Mouse (Mus musculus): ENCODE measurements at regions not wholly inside any gene's neighbourhood (a gene's known extent, or its start where the extent isn't known, plus 50 kb on each side); places are given as distances from the start of the nearest gene placed in this dataset.
A peak's percentile ranks its signal among the peaks of the same experiment; 100 is the strongest.

DNA sequence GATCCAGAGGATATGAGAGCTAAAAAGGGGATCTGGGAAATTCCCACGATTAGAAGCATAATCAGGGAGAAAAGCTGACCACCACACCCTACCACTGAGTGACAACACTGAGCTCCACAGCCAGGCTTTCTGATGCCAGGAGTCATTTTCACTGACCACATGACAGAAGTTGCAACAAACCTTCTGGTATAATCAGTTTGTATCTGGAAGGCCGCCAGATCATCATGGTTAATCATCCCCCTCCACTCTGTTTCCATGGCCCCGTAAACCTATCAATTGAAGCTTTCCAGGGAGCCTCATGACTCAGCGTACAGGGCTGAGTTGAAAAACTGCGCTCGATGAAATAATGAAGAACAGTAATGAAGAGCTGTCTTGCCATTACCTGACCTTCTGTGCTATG, 316.9 kb downstream of the H2al1j start:
- 61% methylated on average over 6 of the region's 6 CpGs for WGBS
- H3K27ac ChIP-seq (ENCODE audit: insufficient read depth, low read depth, low read length): no peak overlapping the region
- no peak for TF ChIP-seq POLR2A (IDR thresholded peaks at IDR 0.05; ENCODE audit: insufficient read depth, low read depth, low read length)
- H3K4me1 ChIP-seq (ENCODE audit: control insufficient read depth, insufficient read depth, low read length): no peaks in the 10 kb centered on the region
- no peak overlapping the region for H3K4me3 ChIP-seq (ENCODE audit: insufficient read depth, low read depth, low read length)

- Histone ChIP-seq H3K4me1 (ENCODE audit: control insufficient read depth, insufficient read depth, low read length) (no peaks in the 10 kb centered on the region), H3K27ac (ENCODE audit: insufficient read depth, low read depth, low read length) (no peak overlapping the region), H3K4me3 (ENCODE audit: insufficient read depth, low read depth, low read length) (no peak overlapping the region)
- TF ChIP-seq POLR2A (IDR thresholded peaks at IDR 0.05; ENCODE audit: insufficient read depth, low read depth, low read length) (no peak), CTCF (IDR thresholded peaks at IDR 0.05; ENCODE audit: insufficient read depth, low read depth, low read length) (no peak)
- WGBS: 90% methylated on average over 7 of the region's 7 CpGs
Measured at GRCm38 (mm10) chrX:11646681-11647526, 319.3 kb downstream of the H2al1j start.

DNA sequence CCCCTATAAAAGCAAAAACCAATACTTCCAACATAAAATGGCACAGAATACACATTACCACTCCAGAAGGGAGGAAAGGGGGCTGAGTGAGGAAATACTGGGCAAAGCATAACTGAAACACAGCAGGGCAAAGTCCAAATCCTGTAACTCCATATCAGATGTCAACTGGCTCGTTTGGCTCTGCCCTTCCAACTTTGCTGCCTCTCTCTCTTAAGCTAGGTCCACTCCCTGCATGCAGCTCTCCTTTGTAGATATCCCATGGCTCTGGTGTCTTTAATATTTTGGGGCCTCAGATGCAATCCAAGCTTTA, 319.9 kb downstream of the H2al1j start:
- H3K27ac ChIP-seq (ENCODE audit: insufficient read depth, low read depth, low read length): no peak overlapping the region
- no peak for TF ChIP-seq CTCF (IDR thresholded peaks at IDR 0.05; ENCODE audit: insufficient read depth, low read depth, low read length)
- no peak for TF ChIP-seq POLR2A (IDR thresholded peaks at IDR 0.05; ENCODE audit: insufficient read depth, low read depth, low read length)
- no peaks in the 10 kb centered on the region for H3K4me1 ChIP-seq (ENCODE audit: control insufficient read depth, insufficient read depth, low read length)
- no peak overlapping the region for H3K4me3 ChIP-seq (ENCODE audit: insufficient read depth, low read depth, low read length)
- 61% methylated on average over 1 of the region's 1 CpGs for WGBS

GRCm38 (mm10) chrX:11653336-11653735, 325.7 kb downstream of the H2al1j start:
- Histone ChIP-seq H3K4me1 (ENCODE audit: control insufficient read depth, insufficient read depth, low read length) (peaks cover 12% of the 10 kb centered on the region), H3K27ac (ENCODE audit: insufficient read depth, low read depth, low read length) (no peak overlapping the region), H3K4me3 (ENCODE audit: insufficient read depth, low read depth, low read length) (no peak overlapping the region)
- TF ChIP-seq POLR2A (IDR thresholded peaks at IDR 0.05; ENCODE audit: insufficient read depth, low read depth, low read length) (no peak), CTCF (IDR thresholded peaks at IDR 0.05; ENCODE audit: insufficient read depth, low read depth, low read length) (no peak)
- 91% methylated on average over 2 of the region's 2 CpGs for WGBS

DNA sequence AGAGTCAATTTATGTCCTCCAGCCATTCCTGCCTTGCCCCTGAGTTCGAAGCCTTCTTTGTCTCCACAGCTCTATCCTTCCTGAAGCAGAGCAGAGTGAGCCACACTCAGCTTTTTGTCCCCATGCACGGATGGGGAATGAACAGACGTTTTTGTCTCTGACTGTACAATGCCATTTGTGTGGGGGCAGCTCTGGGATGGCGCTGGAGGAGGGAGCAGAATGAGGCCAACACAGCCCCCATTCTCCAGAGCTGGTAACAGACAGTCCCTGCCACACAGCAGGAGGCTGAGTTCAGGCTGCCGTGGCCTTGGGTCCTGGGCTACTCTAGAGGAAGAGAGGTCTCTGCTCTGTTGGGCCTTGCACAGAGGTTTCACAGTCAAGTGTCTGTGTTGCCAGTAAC, 327.4 kb downstream of the H2al1j start:
- TF ChIP-seq POLR2A (IDR thresholded peaks at IDR 0.05; ENCODE audit: insufficient read depth, low read depth, low read length) (no peak), CTCF (IDR thresholded peaks at IDR 0.05; ENCODE audit: insufficient read depth, low read depth, low read length) (no peak)
- no peak overlapping the region for H3K27ac ChIP-seq (ENCODE audit: insufficient read depth, low read depth, low read length)
- 51% methylated on average over 5 of the region's 5 CpGs for WGBS

DNA sequence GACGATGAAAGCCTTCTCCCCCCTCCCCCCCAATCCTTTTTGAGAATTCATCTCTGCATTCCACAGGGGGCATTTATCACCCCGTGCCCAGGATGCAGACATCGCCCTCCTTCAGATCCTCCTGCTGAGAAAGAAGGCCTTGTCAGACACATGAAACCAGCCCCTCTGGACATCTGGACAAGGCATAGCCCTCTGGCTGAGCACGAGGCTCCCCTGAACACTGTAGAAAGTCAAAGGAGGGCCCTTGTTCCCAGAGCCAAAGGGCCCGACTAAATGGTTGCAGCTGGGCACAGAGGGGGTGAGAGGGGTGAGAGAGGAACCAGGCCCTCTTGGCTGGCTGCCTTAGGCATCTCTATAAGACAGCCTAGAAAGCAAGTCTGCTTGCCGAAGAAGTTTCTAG, 327.8 kb downstream of the H2al1j start:
- no peak for TF ChIP-seq CTCF (IDR thresholded peaks at IDR 0.05; ENCODE audit: insufficient read depth, low read depth, low read length)
- 52% methylated on average over 6 of the region's 6 CpGs for WGBS
- Histone ChIP-seq H3K4me3 (ENCODE audit: insufficient read depth, low read depth, low read length) (no peak overlapping the region), H3K4me1 (ENCODE audit: control insufficient read depth, insufficient read depth, low read length) (peaks cover 12% of the 10 kb centered on the region), H3K27ac (ENCODE audit: insufficient read depth, low read depth, low read length) (no peak overlapping the region)

More for the DNA sequence above, 327.4 kb downstream of the H2al1j start:
- Histone ChIP-seq H3K4me1 (ENCODE audit: control insufficient read depth, insufficient read depth, low read length) (peaks cover 12% of the 10 kb centered on the region), H3K4me3 (ENCODE audit: insufficient read depth, low read depth, low read length) (no peak overlapping the region)

DNA sequence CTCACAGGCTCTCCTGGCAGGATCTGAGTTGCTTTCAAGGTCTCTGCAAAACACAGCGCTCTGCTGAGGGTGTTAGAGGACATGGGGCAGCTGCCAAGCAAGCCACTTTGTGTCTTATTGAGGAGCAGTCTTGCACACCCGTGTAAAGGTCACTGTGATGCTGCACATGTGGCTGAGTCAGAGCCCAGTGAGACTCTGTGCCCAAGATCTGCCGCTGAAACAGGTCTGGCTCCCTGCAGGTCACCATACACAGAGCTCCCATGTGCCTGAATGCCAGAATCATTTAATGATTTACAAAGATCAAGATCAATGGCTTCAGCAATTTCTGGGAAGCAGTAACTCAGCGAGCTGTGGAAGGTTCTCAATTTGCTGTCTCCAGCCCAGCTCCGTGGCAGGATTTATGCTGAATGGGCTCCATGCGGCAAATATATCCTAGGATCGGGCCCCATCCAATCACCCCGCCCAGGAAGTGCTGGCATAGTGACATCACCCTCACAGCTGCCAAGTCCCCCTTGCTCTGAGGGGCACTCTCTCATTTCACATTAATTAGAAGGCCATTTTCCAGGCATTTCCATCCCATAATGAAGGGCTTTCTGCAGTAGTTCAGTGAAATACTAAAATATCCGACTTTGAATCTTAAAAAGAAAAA, 330.1 kb downstream of the H2al1j start:
- Histone ChIP-seq H3K4me1 (ENCODE audit: control insufficient read depth, insufficient read depth, low read length) (peaks cover 12% of the 10 kb centered on the region), H3K27ac (ENCODE audit: insufficient read depth, low read depth, low read length) (no peak overlapping the region), H3K4me3 (ENCODE audit: insufficient read depth, low read depth, low read length) (no peak overlapping the region)
- 60% methylated on average over 9 of the region's 9 CpGs for WGBS
- TF ChIP-seq CTCF (IDR thresholded peaks at IDR 0.05; ENCODE audit: insufficient read depth, low read depth, low read length) (no peak), POLR2A (IDR thresholded peaks at IDR 0.05; ENCODE audit: insufficient read depth, low read depth, low read length) (no peak)

DNA sequence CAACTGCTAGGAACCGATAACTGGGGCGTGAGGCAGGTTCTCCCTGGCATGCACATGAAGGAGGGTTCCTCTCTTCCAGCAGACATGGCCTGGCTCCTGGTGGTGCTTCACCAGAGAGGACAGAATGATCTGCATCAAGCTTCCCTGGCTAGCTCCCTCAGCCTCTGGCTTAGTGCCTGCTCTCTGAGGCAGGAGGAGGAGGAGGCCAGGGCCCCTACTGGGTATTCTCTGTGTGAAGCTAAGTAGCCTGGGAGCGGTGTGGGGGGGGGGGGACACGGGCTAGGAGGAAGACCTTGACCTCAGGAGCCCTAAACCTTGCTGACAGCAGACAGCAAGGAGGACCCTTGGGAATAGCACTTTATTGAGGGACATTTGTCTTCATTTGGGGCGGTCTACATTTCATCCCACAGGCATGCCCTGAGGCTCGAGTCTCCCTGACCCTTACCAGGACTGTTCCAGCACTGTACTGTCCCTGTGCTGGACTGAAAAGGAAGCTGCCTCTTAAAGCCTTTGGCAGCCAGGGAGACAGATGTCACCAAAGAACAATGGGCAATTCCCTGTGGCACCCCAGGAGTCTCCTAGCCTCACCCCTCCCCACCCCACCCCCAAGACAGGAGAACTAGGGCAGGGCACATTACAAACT, 335.7 kb downstream of the H2al1j start:
- WGBS: 66% methylated on average over 5 of the region's 6 CpGs
- H3K4me3 ChIP-seq (ENCODE audit: insufficient read depth, low read depth, low read length): no peak overlapping the region
- H3K4me1 ChIP-seq (ENCODE audit: control insufficient read depth, insufficient read depth, low read length): peaks cover 17% of the 10 kb centered on the region
- H3K27ac ChIP-seq (ENCODE audit: insufficient read depth, low read depth, low read length): no peak overlapping the region
- no peak for TF ChIP-seq POLR2A (IDR thresholded peaks at IDR 0.05; ENCODE audit: insufficient read depth, low read depth, low read length)
- no peak for TF ChIP-seq CTCF (IDR thresholded peaks at IDR 0.05; ENCODE audit: insufficient read depth, low read depth, low read length)

DNA sequence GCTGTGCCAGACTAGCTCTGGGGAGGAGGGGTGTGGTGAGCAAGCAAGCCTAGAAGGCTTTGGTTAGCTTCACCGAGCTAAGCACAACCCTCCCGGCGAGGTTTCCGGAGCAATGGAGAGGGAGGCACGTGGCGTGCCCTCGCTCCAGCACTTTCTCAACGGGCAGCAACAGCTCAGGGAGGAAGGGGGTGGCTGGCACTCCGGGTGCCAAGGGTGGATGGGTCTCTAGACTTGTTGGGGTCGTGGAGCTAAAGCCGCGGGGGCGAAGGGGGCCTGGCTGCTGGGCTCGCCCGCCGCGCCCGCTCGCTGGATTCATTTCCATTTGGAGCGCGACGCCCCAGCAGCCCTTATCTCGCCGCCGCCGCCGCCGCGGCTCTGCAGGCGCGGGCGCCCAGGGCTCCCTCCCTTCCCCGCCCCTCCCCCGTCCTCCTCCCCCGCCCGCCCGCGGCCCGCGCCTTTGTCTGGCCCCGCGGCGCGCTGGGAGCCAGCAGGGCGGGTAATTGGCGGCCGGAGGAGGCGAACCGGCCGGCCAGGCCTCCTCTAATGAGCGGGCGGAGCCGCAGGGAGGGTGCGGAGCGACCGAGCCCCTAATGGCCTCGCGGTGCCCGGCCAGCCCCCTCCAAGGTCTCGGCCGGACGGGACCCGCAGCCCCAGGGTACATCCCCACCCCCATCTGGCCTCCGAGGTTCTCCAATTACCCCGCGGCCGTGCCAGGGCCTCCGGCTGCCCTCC, 336.9 kb downstream of the H2al1j start:
- TF ChIP-seq POLR2A (IDR thresholded peaks at IDR 0.05; ENCODE audit: insufficient read depth, low read depth, low read length) (no peak), CTCF (IDR thresholded peaks at IDR 0.05; ENCODE audit: insufficient read depth, low read depth, low read length) (no peak)
- H3K4me1 ChIP-seq (ENCODE audit: control insufficient read depth, insufficient read depth, low read length): peaks cover 17% of the 10 kb centered on the region
- 12% methylated on average over 38 of the region's 68 CpGs for WGBS
- H3K27ac ChIP-seq (ENCODE audit: insufficient read depth, low read depth, low read length): peak overlapping the region; percentile 80
- peak overlapping the region; percentile 56 for H3K4me3 ChIP-seq (ENCODE audit: insufficient read depth, low read depth, low read length)
